Mouse (Mus musculus): ENCODE data around the gene Arhgef26.

- TF ChIP-seq POLR2A (IDR thresholded peaks at IDR 0.05; ENCODE audit: borderline replicate concordance, low read depth, low read length) (no peak), CTCF (IDR thresholded peaks at IDR 0.05; ENCODE audit: low read depth, low read length) (no peak)
Measured at GRCm38 (mm10) chr3:62340861-62341260, 2.7 kb downstream of the Arhgef26 start.

All from bone marrow macrophage, adult 2 months (primary cell).